Mouse (Mus musculus) embryonic facial prominence, embryonic 10.5 days (tissue): ENCODE data around the gene Wdr6. TPM values are rescaled to one million over a fixed set of nuclear protein-coding genes. Genes with fewer than 3 reads are reported as not detected.

ENCODE experiments used
- DNase-seq: peaks from one replicate; pipeline ENCODE4 v3.0.0-alpha.2; 2017; ENCODE audit warnings: low spot score
- H3K27ac ChIP-seq: fragments of 300-500 bp; sonication (generic); replicated peaks from 2 replicates; pipeline ENCODE4 v1.5.1; 2016; ENCODE audit warnings: mild to moderate bottlenecking
- H3K27me3 ChIP-seq: fragments of 300-500 bp; sonication (generic); replicated peaks from 2 replicates; pipeline ENCODE4 v1.6.1; 2016; ENCODE audit warnings: low read depth, mild to moderate bottlenecking; ENCODE audit not compliant: poor library complexity, severe bottlenecking
- H3K36me3 ChIP-seq: fragments of 300-500 bp; sonication (generic); replicated peaks from 2 replicates; pipeline ENCODE4 v1.6.1; 2016; ENCODE audit warnings: mild to moderate bottlenecking, moderate library complexity
- H3K4me1 ChIP-seq: fragments of 300-500 bp; sonication (generic); 2 replicates; pipeline ENCODE4 v1.6.1; 2016
- H3K4me3 ChIP-seq: fragments of 300-500 bp; sonication (generic); 2 replicates; pipeline ENCODE4 v1.5.1; 2016; ENCODE audit warnings: mild to moderate bottlenecking, moderate library complexity
- H3K9me3 ChIP-seq: fragments of 300-500 bp; sonication (generic); 2 replicates; pipeline ENCODE4 v1.6.1; 2016; ENCODE audit warnings: mild to moderate bottlenecking
- WGBS: fragments of 180-500 bp; shearing (Covaris S2); methylation state at CpG from one replicate; pipeline ENCODE4 v1.1.7; 2016; 5-methylcytosine and 5-hydroxymethylcytosine counted together
- polyA plus RNA-seq: library from polyadenylated mRNA; unstranded; fragments of >200 nt; fragmentation: Nextera tagmentation; extraction: Ambion mirVana; gene quantifications from 2 replicates; pipeline ENCODE4 v1.2.1, GENCODE M21; 2016

Wdr6 gene
- polyA plus RNA-seq, 1 experiment from 2014 or later, result 215 TPM

- DNase-seq, result peak; percentile 83
- peaks cover 77% of the 10 kb centered on the region for H3K4me1 ChIP-seq
Observed at GRCm38 (mm10) chr9:108570207-108570896, 8.2 kb downstream of the Wdr6 start.

GRCm38 (mm10) chr9:108569381-108570206, 8.9 kb downstream of the Wdr6 start, which contains the start of gene Dalrd3:
Gene Dalrd3, plus strand, starts transcription at chr9:108569886.
- Histone ChIP-seq H3K9me3 (no peaks in the 10 kb centered on the region), H3K36me3 (peaks cover 61% of the 10 kb centered on the region), H3K4me1 (peaks cover 69% of the 10 kb centered on the region), H3K27me3 (no peaks in the 10 kb centered on the region), H3K4me3 (peak within 1 kb of the TSS; percentile 69), H3K27ac (peak within 1 kb of the TSS; percentile 91)
- 6% methylated on average over 42 of the region's 42 CpGs for WGBS
- peak; percentile 96 for DNase-seq

More at GRCm38 (mm10) chr9:108570207-108570896, 8.2 kb downstream of the Wdr6 start:
- WGBS, result 2% methylated on average over 40 of the region's 40 CpGs
- H3K9me3 ChIP-seq, result no peaks in the 10 kb centered on the region
- peak overlapping the region; percentile 69 for H3K4me3 ChIP-seq
- H3K36me3 ChIP-seq, result peaks cover 61% of the 10 kb centered on the region
- no peaks in the 10 kb centered on the region for H3K27me3 ChIP-seq
- H3K27ac ChIP-seq, result peak overlapping the region; percentile 84

GRCm38 (mm10) chr9:108568511-108568921, 10.0 kb downstream of the Wdr6 start:
- H3K27ac ChIP-seq, result peak overlapping the region; percentile 91; the same call in 1 of the 2 replicates
- DNase-seq, result no peak
- H3K9me3 ChIP-seq, result no peaks in the 10 kb centered on the region
- H3K4me3 ChIP-seq, result peak overlapping the region; percentile 69
- WGBS, result 76% methylated on average over 17 of the region's 17 CpGs
- H3K36me3 ChIP-seq, result peaks cover 61% of the 10 kb centered on the region
- H3K4me1 ChIP-seq, result peaks cover 59% of the 10 kb centered on the region
- no peaks in the 10 kb centered on the region for H3K27me3 ChIP-seq

GRCm38 (mm10) chr9:108567931-108568419, 10.6 kb downstream of the Wdr6 start:
- Histone ChIP-seq H3K27me3 (no peaks in the 10 kb centered on the region), H3K9me3 (no peaks in the 10 kb centered on the region), H3K36me3 (peaks cover 61% of the 10 kb centered on the region), H3K4me3 (peak overlapping the region; percentile 69), H3K27ac (peak overlapping the region; percentile 91), H3K4me1 (peaks cover 56% of the 10 kb centered on the region)
- DNase-seq, result peak; percentile 50
- WGBS, result 3% methylated on average over 18 of the region's 18 CpGs

- H3K9me3 ChIP-seq, result no peaks in the 10 kb centered on the region
- WGBS, result under 1% methylated on average over 73 of the region's 73 CpGs
- H3K27ac ChIP-seq, result peak within 1 kb of the TSS; percentile 91
- H3K27me3 ChIP-seq, result no peaks in the 10 kb centered on the region
- peaks cover 57% of the 10 kb centered on the region for H3K4me1 ChIP-seq
- DNase-seq, result peak; percentile 95
- H3K4me3 ChIP-seq, result peak within 1 kb of the TSS; percentile 69
- H3K36me3 ChIP-seq, result peaks cover 61% of the 10 kb centered on the region
Observed at GRCm38 (mm10) chr9:108566815-108567776, 11.4 kb downstream of the Wdr6 start, which contains the start of gene Ndufaf3. Gene Ndufaf3, minus strand, starts transcription at chr9:108567434.

- H3K9me3 ChIP-seq, result no peaks in the 10 kb centered on the region
- H3K4me3 ChIP-seq, result peak overlapping the region; percentile 69
- no peaks in the 10 kb centered on the region for H3K27me3 ChIP-seq
- peak overlapping the region; percentile 91 for H3K27ac ChIP-seq
- 12% methylated on average over 35 of the region's 35 CpGs for WGBS
- H3K4me1 ChIP-seq, result peaks cover 64% of the 10 kb centered on the region
- peaks cover 61% of the 10 kb centered on the region for H3K36me3 ChIP-seq
- peak; percentile 11 for DNase-seq
Observed at GRCm38 (mm10) chr9:108565881-108566814, 12.4 kb downstream of the Wdr6 start.

GRCm38 (mm10) chr9:108564131-108564530, 14.4 kb downstream of the Wdr6 start:
- H3K4me3 ChIP-seq, result peak overlapping the region; percentile 11; the same call in 1 of the 2 replicates
- 88% methylated on average over 7 of the region's 7 CpGs for WGBS
- H3K36me3 ChIP-seq, result peaks cover 59% of the 10 kb centered on the region
- no peak for DNase-seq
- H3K27ac ChIP-seq, result no peak overlapping the region
- no peaks in the 10 kb centered on the region for H3K27me3 ChIP-seq
- H3K9me3 ChIP-seq, result no peaks in the 10 kb centered on the region
- H3K4me1 ChIP-seq, result peaks cover 51% of the 10 kb centered on the region

GRCm38 (mm10) chr9:108563671-108564070, 14.9 kb downstream of the Wdr6 start:
- peaks cover 63% of the 10 kb centered on the region for H3K36me3 ChIP-seq

GRCm38 (mm10) chr9:108560227-108560841, 18.2 kb downstream of the Wdr6 start, which contains the start of gene Impdh2:
Gene Impdh2, plus strand, starts transcription at chr9:108560286.
- Histone ChIP-seq H3K4me1 (peaks cover 16% of the 10 kb centered on the region), H3K27ac (peak within 1 kb of the TSS; percentile 80), H3K27me3 (no peaks in the 10 kb centered on the region), H3K36me3 (peaks cover 86% of the 10 kb centered on the region), H3K9me3 (no peaks in the 10 kb centered on the region), H3K4me3 (peak within 1 kb of the TSS; percentile 60)
- under 1% methylated on average over 53 of the region's 53 CpGs for WGBS
- peak; percentile 96 for DNase-seq

More at GRCm38 (mm10) chr9:108563671-108564070, 14.9 kb downstream of the Wdr6 start:
- no peak overlapping the region for H3K27ac ChIP-seq
- WGBS, result 92% methylated on average over 8 of the region's 8 CpGs
- peaks cover 46% of the 10 kb centered on the region for H3K4me1 ChIP-seq
- no peaks in the 10 kb centered on the region for H3K27me3 ChIP-seq
- DNase-seq, result no peak
- H3K9me3 ChIP-seq, result no peaks in the 10 kb centered on the region
- peak overlapping the region; percentile 11; the same call in 1 of the 2 replicates for H3K4me3 ChIP-seq

- DNase-seq, result no peak
- Histone ChIP-seq H3K9me3 (no peaks in the 10 kb centered on the region), H3K4me1 (peaks cover 16% of the 10 kb centered on the region), H3K27me3 (no peaks in the 10 kb centered on the region), H3K4me3 (no peak overlapping the region), H3K36me3 (peaks cover 86% of the 10 kb centered on the region), H3K27ac (no peak overlapping the region)
- 92% methylated on average over 4 of the region's 4 CpGs for WGBS
Observed at GRCm38 (mm10) chr9:108559169-108559568, 19.4 kb downstream of the Wdr6 start.
